Mouse (Mus musculus) thymus, postnatal 25 days (tissue): ENCODE results near the gene Fam53b.

ENCODE experiments used
- DNase-seq: peaks from one replicate; pipeline ENCODE4 v3.0.0; 2022

The Fam53b gene

DNA sequence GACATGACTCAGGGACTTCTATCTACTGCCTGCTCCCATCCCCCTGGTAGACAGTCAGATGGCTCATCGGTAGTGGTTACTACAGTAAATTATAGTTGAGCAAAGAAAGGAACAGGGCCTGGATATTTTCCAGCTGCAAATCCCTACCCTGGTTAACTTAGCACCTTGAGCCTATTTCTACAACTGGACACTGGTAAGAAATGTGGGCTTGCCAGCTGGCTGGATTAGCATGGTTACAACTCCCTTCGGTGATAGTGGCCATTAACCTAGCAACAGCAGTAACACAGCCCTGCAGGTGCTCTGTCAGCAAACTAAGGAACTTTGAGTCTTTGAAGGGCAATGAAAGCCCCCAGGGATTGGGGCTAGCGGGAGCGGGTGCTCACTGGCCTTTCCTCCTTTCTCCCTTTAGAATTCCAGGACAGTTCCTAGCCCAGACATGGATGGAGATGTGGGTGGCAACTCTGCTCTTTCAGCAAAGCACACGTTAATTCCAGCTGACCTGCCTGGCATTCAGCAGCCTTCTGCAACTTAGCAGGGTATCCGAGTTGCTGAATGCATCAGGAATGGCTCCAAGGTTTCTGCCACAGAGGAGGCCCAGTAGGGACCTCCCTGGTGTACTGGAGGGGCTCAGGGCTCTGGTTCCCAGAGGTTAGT is 81.4 kb downstream of the Fam53b start:
- no peak for DNase-seq

DNA sequence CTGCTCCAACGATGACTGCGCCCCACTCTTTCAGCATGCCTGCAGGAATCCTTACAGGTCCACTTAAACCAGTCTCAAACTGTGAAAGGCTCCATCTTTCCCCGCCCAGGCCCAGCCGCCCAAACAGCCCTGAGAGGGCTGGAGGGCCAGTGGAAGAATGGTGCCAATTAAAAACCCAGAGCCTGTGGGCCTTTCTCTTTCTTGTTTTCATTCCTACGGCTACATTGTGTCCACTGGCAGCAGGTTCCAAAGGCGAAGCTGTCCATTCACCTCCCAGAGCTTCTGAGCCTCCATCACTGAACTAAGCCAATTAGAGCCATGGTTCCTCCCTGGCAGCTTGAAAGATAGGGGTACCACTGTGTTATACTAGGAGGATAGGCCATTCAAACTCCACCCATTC is 82.1 kb downstream of the Fam53b start:
- DNase-seq: no peak

DNA sequence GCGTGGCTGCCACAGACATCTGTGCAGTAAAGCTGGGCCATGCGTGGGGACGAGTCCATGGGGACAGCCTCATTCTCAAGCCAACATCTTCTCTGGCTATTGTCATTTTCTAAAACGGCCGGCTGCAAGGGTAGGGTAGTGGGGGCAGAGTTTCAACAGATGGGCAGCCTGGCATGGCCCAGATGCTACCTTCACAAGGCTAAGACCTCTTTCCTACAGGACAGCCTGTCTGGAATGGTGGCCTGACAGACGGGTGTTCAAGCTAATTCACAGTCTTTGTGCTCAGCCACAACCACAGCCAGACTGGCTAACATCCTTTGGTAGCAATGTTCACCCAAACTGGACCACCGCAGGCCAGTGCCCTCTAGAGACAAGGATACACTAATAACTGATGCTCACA is 83.2 kb downstream of the Fam53b start:
- no peak for DNase-seq

DNA sequence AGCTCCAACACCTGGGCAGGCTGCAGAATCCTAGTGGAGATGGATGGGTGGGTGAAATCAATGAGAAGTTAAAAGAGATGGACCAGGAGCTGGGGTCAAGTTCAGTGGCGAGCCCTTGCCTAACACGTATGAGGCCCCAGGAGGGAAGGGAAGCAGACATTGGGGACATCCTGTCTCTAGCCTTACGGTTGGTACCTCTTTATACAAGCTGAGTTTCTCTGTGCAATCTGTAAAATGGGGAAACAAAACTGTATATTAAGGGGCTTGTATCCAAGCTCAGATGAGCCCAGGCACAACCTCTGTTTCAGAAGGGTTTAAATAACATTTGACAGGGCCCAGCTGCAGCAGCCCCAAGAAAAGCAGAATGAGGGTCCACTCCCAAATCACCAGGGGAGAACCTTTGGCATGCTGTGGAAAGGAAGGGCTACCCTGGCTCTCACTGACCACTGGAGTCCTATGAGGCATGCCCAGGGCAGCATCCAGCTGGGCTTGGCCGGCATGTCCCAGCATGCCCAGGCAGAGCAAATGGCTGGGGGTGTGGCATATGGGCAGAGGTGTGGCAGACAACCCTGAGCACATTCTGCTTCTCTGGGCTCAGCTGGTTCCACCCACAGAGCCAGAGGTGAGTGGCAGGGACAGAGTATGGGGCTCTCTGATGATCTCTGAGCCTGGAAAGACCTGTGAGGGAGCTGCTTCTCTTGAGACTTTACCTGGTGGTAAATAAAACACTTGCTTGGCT is 84.4 kb downstream of the Fam53b start:
- no peak for DNase-seq

DNA sequence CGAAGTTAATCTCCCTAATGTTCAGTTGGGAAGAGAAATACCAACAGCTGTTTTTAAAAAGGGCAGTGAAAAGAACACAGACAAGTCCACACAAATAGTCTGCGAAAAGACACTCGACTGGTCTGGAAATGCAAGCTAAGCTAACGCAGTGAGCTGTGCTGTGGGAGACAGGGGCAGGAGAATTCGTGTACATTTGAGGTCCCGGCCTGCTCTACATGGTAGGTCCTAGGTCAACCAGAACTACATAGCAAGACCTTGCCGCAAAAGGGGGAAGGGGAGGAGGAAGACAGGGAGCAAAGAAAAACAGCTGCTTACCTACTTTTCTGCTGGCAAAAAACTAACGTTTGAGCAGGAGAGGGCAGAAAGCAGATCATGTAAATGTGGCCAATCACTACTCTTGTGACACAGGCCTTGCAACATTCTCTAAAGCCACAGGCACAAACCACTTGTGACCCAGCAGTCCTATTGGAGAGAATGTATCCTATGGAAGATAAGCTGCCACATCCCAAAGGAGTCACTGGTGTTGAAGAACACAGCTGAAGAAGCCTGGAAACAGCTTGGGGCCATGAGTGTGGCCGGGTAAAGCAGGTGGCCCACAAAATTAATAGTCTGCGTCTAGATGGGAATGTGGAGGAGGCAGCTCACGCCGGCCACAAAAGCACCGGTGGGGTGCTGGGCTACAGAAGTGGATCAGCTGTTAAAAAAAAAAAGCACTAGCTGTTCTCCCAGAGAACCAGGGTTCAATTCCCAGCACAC is 87.4 kb downstream of the Fam53b start:
- DNase-seq: no peak

DNA sequence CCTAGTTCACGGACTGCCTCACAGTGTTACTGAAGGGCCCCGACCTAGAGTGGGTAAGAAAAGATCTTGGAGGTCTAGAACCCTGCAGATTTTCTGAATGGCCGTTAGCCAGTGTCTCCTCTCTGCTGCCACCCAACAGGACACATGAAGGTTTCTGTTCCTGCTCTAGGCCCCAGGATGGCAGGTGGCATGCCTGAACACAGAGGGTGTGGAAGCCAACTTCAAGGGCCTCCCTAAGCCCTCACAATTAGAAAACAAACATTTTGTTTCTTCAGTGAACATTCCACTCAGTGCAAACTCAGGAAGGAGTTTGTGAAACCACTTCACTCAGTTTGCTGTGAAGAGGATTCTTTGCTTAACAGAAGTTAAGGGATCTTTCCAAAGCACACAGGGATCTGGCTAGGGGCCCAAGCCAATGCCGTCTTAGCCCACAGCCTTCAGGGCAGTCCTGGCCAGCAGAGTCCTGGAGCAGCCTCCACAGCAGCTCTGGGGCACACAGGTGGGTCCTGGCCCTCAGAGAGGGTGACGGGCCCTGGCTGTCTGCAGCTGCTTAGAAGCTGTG is 89.1 kb downstream of the Fam53b start:
- no peak for DNase-seq

DNA sequence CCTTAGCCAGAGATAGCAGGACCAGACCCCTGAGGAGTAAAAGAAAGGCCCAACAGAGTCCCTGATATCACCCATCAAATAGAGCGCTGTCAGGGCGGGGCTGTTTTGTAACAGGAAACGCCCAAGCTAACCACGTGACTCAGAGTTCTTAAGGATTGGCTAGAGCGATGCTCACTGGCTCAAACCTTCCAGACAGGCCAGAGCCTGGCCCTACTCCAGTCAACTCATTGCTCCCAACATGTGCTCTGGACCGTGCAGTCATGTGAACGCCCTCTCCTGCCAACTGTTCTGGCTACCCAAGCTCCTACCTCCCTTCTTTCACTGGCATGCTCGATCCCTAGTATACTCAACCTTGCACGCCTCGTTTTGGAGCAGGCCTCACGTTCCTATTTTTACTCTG is 89.8 kb downstream of the Fam53b start:
- no peak for DNase-seq

DNA sequence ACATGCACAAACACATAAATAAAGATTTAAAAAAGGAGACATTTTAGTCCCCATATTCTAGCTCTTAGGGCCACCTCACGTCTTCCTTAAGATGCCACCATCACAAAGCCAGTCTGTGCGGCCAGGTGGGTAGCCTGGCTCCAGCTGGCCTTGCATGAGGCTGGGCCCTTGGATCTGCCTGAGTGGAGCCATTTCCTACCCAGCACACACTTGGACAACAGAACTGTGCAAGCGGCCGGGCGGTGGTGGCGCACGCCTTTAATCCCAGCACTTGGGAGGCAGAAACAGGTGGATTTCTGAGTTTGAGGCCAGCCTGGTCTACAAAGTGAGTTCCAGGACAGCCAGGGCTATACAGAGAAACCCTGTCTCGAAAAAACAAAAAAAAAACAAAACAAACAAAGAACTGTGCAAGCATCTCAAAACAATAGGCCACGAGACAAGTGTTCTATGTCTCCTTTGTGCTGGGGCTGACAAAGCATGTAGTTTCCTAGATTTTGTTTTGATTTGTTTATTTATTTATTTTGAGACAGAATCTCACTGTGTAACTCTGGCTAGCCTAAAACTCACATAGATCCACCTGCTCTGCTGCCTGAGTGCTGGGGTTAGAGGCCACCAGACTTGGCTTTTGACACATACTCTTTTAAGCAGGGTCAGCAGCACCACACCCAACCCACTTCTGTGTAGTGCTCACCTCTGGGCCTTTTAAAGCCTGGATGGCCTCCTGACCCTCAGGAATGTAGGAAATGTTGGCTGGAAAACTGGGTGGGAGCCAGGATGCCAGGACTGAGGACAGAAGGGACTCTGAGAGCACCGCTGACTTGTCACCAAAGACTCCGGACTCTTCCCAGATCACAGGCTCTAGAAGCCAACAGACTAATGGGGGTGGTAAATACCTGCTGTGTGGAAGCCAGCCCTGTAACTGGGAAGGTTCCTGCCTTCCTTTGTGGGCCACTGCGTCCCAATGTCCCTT is 91.0 kb downstream of the Fam53b start:
- DNase-seq: no peak

DNA sequence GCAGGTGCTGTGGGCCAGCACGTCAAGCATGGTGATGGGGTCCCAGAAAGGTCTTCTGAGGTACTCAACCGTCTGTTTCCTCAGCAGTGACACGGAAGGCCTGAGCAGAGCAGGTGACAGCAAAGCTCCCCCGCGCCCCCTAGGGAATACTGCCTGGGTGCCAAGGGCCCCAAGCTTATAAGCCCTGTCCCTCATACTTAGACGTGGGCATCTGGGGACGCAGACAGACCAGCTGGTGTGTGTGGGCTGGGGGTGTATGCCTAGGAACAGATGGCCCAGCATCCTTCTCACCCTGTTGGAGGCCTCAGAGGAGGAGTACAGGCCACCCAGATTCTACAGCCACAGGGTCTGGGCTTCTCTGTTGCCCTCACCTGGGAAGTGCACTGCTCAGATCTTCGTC is 93.1 kb downstream of the Fam53b start:
- no peak for DNase-seq

DNA sequence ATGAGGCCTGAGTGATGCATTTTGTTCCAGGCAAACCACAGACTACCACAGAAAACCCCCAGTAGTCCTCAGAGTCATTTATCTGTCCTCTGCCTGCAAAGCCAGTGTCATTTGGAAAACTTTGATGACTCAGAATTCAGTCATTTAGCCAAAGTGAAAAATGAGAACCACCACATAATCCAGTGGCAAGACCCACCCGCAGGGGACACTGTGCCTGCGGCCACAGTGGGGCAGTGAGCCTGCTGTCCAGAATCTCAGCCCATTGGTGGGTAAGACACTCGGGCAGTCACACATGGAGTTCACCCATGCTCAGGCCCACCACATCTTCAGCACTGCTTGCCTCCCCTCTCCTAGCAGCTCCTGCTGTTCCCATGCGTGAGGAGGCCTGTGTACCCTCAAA is 94.1 kb downstream of the Fam53b start:
- DNase-seq: no peak

DNA sequence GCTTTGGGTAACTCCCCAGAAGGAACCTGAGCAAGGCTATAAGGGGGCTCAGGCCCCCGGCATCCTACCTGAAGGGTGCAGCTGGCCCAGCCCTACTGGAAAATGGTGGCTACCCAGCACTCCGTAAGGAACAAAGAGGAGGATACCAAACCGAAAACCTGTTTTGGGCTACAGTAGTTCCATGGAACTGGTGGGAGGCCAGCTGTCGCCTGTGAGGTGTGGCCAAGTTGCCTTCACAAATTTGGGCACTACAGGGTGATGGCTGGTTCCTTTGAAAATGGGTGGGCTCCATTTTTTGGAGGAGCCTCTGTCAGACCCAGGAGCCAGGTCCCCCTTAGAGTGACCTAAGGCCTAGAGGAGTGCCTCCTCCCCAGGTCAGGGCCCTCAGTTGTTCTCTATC is 98.4 kb downstream of the Fam53b start:
- DNase-seq: no peak

DNA sequence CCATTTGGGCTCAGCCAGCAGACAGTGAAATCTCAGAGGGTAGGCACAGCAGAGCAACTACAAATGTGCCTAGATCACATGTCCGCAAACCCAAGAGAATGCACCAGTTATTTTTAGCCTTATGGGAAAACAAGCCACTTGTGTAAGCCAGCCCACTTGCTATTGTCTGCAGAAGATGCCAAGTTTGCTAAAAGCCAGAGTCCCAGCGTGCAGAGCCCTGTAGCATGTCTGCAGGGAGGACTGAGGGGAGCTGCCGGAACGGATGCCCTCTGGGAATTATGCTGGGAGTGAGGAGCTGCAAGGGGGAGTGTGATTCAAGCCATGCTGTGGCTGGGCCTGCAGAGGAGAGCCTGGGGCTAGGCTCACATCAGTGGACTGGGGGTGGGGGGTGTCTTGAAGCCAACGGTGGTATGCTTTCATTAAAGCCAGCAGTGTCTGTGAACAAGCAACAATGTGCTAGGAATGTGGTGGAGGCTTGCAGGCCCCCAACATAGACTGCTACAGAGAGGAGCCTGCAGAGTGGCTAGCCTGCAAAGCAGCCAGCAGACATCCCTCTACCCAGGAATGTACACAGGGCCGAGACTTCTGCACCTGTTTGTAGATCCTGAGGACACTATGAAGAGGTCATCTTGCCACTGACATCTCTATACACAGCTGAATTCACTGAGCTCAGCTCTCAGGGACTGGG is 99.3 kb downstream of the Fam53b start:
- DNase-seq: no peak

DNA sequence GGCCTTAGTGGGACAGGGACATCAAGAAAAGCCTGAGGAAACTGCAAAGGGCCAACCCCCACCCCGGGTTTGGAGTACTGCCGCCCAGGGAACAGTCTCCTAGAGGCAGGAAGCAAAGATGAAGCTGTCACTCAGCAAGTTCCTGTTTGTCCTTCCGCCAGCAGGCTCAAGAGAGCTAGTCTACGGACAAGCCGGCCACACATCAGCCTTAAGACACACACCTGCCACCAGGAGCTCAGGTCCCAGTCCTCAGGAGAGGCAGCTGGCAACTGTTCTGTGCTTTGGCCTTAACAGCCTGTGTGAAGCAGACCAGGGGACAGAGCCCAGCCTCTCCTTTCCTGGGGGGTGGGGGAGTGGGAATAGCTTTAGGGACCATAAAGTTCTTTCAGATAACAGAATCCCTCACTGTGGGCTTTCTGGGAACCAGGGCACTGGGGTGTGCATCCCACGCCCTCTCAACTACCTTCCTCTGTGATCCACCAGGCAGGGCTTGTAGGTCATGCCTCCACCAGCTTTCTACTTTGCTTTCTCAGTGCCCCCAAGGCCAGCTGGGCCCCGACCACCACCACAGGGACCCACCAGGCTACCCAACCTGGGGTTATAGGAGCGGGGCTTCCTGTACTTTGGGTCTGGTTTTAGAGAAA is 100.1 kb downstream of the Fam53b start:
- no peak for DNase-seq

DNA sequence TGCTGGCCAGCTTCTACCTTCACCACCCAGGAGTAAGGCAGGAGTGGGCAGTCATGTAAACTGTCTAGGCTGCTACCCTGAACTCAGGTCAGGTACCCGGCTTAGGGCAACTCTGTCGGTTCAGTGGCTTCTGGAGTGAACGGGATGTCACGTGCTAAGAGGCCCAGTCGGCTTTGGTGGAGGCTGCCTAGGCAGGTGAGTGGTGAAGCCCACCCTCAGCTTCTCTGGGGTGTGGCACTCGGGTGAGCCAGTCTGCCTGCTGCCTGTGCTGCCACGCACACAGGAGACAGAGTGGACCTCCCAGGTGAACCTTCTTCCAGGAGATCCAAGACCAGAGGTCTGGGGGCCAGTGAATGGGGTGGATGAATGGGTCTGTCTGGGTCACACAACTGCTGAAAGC is 100.7 kb downstream of the Fam53b start:
- DNase-seq: no peak

DNA sequence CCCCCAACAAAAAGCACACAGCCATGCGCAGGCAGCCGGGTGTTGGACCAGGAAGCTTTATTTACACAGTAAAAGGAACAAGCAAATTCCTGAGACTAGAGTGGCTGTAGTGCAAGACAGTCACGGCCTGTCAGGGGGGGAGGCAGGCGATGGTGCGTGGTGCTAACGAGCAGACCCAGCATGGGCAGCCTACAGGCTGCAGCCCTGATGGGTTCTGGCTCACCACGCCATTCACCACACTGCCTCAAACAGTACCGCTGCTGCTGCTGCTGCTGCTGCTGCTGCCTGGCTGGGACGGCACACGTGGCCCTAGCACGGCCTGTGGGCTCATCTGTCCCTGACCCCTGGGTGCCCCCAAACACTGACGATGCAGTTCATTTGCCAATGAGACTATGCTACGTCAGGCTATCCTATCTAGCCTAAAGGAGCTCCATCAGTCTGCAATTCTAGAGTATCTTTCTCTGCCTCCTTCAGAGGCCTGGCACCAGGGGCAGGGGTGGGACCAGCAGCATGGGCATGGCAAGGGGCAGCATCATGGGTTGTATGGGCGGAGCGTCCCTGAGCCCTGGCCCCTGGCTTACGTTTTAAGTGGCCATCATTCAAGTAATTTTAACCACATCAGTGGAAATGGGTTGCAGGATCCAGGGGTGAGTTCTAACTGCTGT is 101.5 kb downstream of the Fam53b start:
- no peak for DNase-seq

DNA sequence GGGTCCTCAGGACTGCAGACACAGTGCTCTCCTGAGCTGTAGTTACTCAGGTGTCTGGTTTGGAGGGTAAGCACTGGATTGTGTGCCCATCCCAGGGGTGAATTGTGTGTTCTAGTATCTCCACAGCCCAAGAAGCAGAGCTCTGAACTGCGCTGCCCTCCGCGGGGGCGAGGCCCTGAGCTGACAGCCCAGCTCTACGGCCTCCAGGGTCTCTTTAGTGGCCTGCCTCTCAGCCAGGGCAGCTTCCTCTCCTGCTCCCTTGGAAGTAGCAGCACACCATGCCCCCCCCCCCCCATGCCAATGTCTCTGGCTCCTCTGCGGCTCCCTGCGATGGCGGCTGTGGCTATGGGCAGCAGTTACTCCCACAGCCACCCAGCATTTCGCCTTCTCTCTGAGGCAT is 102.1 kb downstream of the Fam53b start:
- no peak for DNase-seq

DNA sequence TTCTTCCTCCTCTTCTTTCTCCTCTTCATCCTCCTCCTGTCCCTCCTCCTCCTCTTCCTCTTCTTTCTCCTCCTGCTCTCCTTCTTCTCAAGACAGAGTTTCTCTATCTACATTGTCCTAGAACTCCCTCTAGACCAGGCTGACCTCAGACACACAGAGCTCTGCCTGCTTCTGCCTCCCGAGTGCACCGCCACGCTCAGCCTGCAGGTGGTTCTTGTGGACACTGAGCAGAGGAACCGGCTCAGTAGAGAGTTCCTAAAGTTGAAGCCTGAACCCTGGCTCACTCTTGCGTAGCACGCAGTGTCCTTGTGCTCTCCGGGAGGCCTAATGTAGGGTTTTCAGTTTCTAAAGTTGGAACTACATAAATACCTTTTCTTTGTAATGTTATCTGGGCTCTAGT is 108.6 kb downstream of the Fam53b start:
- DNase-seq: peak; percentile 43

DNA sequence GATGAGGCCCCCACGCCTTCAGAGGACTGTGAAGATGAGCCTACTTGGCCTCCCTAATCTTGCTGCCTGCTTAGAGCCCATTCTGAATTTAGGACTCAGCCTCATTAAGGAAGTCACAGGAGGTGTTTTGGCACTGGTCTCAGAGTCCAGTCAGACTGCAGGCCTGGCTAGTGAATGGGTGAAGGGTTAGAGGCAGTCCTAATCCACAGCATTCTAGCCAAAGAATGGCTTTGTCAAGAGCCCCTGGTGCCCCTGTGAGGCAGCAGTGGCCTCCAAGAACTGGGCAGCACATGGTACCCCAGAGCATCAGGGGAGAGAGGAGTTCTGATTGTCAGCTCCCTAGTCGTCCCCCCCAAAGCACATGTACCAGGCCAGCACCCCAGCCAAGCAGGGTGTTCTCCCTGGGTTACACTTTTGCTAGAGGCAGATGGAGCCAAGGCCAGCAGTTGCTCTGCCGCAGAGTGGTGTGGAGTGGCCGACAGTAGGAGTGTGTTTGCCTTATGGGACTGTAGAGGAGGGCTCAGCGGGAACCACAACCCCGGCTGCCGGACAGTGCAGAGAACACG is 109.3 kb downstream of the Fam53b start:
- no peak for DNase-seq

DNA sequence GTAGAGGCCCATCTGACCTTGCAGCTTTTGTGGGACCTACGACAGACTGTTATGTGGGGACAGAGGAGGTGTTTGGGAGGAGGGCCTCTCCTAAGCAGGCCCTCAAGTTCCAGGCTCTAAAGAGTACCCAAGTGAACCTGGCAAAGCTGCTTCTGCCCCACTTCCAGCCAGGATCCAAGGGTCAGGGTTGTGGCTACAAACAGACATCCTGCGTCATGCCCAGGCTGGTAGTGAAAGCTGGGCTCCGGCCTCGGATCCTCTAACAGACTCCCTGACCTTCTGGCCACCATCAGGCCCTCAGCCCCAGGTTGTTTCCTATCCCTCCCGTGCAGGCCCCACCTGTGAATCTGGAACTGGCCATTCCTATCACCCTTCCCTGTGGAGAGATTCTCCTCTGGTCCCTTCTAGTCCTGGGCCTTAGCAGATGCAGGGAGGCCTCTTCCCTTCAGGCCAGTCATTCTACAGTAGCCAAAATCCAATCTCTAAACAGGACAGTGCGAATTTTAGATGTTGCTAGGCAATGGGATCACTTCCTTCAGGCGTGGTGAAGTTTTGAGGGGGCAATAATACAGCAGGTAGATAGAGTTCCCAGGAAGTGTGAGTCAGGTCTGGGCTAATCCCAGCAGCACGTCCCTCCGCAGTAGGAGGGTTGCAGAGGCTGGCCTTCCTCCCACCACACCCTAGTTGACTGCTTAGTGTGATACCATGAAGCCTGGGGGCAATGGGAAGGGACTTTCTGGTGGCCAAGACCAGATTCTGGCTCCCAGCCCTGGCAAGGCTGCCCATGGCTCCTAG is 110.0 kb downstream of the Fam53b start:
- DNase-seq: no peak
